Mouse (Mus musculus) megakaryocyte, embryonic 14.5 days (primary cell): Measurements from ENCODE around the gene Pde4a. TPM values are rescaled to one million over a fixed set of nuclear protein-coding genes. Genes with fewer than 3 reads are reported as not detected.

Experiments used
- H3K27me3 ChIP-seq: replicated peaks from 2 replicates; pipeline ENCODE3; 2012; ENCODE audit warnings: inconsistent platforms
- H3K36me3 ChIP-seq: replicated peaks from 2 replicates; pipeline ENCODE3; 2012; ENCODE audit warnings: low read length, inconsistent platforms, mixed read lengths
- H3K4me1 ChIP-seq: 2 replicates; pipeline ENCODE4 v1.6.1; 2012; ENCODE audit warnings: inconsistent platforms
- H3K4me3 ChIP-seq: replicated peaks from 2 replicates; pipeline ENCODE3; 2012; ENCODE audit warnings: moderate library complexity, mild to moderate bottlenecking, inconsistent platforms
- H3K9me3 ChIP-seq: 2 replicates; pipeline ENCODE4 v1.6.1; 2012; ENCODE audit warnings: inconsistent platforms
- FLI1 ChIP-seq: IDR thresholded peaks from 2 replicates; pipeline ENCODE4 v1.6.1; 2012; ENCODE audit warnings: low read length, inconsistent platforms, mixed read lengths
- GATA1 ChIP-seq: IDR thresholded peaks from 3 replicates; pipeline ENCODE4 v1.6.1; 2012; ENCODE audit warnings: mixed read lengths, low read length, inconsistent platforms, borderline replicate concordance
- polyA plus RNA-seq: library from polyadenylated mRNA; stranded (reverse); fragments of >175 nt; gene quantifications from 2 replicates; pipeline ENCODE4 v1.2.3, GENCODE M21; 2012; ENCODE audit warnings: low replicate concordance; ENCODE audit not compliant: insufficient read depth

Gene Pde4a
- polyA plus RNA-seq, 1 experiment: 8.2 TPM

DNA sequence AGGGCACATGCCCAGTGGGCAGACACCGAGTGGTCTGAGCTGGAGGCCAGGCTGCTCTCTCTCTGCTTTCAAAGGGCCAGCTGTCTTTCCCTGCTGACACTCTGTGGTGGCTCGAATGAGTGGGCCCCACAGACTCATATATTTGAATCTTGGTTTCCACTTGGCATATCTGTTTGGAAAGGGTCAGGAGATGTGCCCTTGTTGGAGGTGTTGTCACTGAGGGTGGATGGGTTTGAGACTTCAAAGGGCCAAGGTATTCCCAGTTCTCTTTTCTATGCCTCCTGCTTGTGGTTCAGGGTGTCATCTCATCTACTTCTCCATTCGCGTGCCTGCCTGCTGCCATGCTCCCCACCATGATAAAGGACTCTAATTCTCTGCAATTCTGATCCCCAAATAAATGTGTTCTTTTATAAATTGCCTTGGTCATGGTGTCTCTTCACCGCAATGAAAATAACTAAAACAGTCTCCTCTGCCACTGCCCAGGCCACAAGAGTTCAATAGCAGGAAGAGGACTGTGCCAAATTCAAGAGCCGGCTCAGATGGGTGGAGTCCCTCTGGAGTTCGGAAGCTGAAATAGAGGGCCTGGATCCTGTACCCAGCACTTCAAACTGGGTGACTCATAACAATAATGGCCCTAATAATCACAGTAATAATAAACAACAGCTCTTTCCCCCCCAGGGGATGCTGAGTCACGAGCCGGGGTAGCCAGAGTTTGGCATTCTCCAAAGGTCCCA lies 30.8 kb upstream of the Pde4a start:
- Histone ChIP-seq H3K4me3 (peak overlapping the region; percentile 23), H3K27me3 (no peaks in the 10 kb centered on the region), H3K36me3 (peaks cover 34% of the 10 kb centered on the region), H3K9me3 (no peaks in the 10 kb centered on the region), H3K4me1 (peaks cover 96% of the 10 kb centered on the region)
- TF ChIP-seq FLI1 (no peak), GATA1 (no peak)

DNA sequence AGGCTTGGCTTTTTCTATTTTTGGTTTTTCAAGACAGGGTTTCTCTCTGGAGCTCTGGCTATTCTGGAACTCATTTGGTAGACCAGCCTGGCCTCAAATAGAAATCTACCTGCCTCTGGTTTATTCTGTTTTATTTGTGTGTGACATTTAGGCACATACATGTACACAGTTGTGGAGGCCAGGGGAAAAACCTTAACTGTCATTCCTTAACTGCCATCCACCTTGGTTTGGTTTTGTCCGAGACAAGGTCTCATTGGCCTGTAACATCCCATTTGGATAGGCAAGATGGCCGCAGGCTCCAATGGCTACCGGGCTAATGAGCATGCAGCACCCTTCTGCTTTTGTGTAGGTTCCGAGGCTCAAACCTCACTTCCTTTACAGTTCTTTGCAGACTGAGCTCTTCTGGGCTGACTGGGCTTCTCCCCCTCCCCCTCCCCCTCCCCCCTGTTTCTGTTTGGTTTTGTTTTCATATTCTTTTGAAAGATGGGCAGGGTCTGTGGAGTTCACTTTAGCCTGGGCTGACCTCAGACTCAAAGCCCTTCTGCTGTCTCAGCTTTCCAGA lies 30.1 kb upstream of the Pde4a start:
- H3K27me3 ChIP-seq: no peaks in the 10 kb centered on the region
- peaks cover 94% of the 10 kb centered on the region for H3K4me1 ChIP-seq
- peak overlapping the region; percentile 60 for H3K4me3 ChIP-seq
- no peaks in the 10 kb centered on the region for H3K9me3 ChIP-seq
- H3K36me3 ChIP-seq: peaks cover 36% of the 10 kb centered on the region
- no peak for TF ChIP-seq FLI1

DNA sequence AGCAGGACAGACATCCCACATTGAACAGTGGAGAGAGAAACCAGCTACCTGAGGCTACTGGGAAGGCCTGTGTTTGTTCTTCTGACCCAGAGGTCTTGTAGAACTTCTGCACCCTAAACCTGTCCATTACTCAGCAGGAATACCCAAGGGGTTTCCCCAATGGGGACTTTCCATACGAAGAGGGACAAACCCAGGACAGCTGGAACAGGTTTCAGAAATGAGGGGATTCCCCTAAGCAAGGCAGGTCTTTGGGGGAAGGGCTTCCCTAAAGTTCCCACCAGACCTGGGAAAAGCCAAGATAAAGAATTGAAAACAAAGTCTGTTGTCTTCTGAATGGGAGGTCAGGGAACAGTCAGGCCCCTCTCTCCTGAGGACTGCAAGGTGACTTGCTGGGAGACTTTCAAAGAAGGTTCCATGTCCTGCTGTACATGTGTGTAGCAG lies 29.6 kb upstream of the Pde4a start:
- H3K36me3 ChIP-seq: peaks cover 41% of the 10 kb centered on the region
- TF ChIP-seq GATA1: no peak
- TF ChIP-seq FLI1: no peak
- H3K9me3 ChIP-seq: no peaks in the 10 kb centered on the region
- H3K4me1 ChIP-seq: peaks cover 88% of the 10 kb centered on the region
- no peaks in the 10 kb centered on the region for H3K27me3 ChIP-seq
- H3K4me3 ChIP-seq: peak overlapping the region; percentile 82

DNA sequence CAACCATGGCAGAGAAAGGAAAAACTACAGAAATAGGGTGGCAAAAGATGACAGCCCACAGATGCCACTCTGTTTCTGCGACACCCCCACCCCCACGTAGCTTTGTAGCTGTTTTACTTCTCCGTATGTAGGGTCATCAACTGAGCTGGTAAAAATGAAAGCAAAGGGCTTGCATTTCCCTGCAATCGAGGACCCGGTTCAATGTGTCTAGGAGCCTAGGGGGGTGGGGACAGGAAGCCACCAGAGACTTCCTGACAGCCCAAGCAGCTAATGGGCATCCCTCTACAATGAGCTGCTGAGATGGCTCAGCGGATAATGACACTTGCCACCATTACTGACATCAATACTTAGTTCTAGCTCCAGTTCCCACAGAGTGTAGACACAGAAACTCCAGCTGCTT lies 29.1 kb upstream of the Pde4a start:
- peaks cover 46% of the 10 kb centered on the region for H3K36me3 ChIP-seq
- TF ChIP-seq GATA1 (no peak), FLI1 (no peak)
- no peaks in the 10 kb centered on the region for H3K9me3 ChIP-seq
- H3K27me3 ChIP-seq: no peaks in the 10 kb centered on the region
- H3K4me1 ChIP-seq: peaks cover 84% of the 10 kb centered on the region
- H3K4me3 ChIP-seq: peak overlapping the region; percentile 82

DNA sequence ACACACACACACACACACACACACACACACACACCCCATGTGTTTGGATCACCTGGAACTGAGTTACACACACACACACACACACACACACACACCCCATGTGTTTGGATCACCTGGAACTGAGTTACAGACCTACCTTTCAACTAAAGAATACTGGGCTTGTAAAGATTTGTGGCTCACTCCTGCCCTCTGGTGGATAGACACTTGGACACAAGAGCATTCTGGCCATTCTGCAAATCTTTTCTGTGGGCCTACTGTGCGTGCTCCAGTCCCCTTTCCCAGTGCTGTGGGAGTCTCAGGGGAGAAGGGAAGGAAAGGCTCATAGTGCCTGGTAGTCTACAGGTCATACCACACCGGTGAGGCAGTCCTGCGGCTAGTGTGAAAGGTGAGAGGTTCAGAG lies 28.3 kb upstream of the Pde4a start:
- peaks cover 78% of the 10 kb centered on the region for H3K4me1 ChIP-seq
- H3K36me3 ChIP-seq: peaks cover 54% of the 10 kb centered on the region
- TF ChIP-seq GATA1 (no peak), FLI1 (no peak)
- no peaks in the 10 kb centered on the region for H3K27me3 ChIP-seq
- no peaks in the 10 kb centered on the region for H3K9me3 ChIP-seq
- H3K4me3 ChIP-seq: no peak overlapping the region

DNA sequence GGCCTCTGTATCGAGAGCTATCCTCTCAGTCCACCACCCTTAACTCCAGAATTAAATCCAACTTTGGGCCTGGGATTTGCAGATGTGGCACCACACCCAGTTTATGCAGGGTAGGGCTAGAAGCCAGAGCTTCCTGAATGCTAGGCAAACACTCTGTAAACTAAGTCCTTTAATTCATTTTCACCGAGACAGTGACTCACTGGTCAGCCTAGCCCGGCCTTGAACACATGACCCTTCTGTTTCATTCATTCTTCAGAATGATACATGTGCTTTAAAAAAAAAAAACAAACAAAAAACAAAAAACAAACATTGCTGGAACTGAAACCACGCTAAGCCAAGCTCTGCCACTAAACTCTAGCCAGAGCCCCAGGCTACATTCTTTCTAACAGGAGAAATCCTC lies 27.1 kb upstream of the Pde4a start:
- peaks cover 66% of the 10 kb centered on the region for H3K4me1 ChIP-seq
- H3K27me3 ChIP-seq: no peaks in the 10 kb centered on the region
- peaks cover 66% of the 10 kb centered on the region for H3K36me3 ChIP-seq
- H3K4me3 ChIP-seq: no peak overlapping the region
- TF ChIP-seq FLI1 (no peak), GATA1 (no peak)
- no peaks in the 10 kb centered on the region for H3K9me3 ChIP-seq

DNA sequence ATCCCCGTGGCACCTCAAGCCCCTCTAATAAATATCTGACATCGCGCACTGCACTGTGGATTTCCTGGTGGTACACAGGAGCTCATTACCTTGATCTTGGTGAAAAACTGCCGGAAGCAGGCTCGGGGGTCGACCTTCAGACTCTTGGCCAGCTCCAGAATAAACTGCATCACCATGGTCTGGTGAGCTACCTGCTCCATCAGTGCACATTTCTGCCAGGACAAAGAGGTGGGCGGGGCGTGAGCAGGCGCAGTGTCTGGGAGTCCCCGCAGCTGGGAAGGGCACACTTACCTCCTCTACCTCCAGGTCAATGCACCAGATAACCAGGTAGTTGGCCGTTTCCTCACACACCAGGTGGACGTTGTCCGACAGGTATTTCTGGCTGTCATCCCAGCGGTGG lies 23.6 kb upstream of the Pde4a start:
- Histone ChIP-seq H3K36me3 (peaks cover 96% of the 10 kb centered on the region), H3K4me1 (peaks cover 59% of the 10 kb centered on the region), H3K27me3 (no peaks in the 10 kb centered on the region), H3K4me3 (no peak overlapping the region), H3K9me3 (no peaks in the 10 kb centered on the region)
- TF ChIP-seq GATA1 (no peak), FLI1 (no peak)

DNA sequence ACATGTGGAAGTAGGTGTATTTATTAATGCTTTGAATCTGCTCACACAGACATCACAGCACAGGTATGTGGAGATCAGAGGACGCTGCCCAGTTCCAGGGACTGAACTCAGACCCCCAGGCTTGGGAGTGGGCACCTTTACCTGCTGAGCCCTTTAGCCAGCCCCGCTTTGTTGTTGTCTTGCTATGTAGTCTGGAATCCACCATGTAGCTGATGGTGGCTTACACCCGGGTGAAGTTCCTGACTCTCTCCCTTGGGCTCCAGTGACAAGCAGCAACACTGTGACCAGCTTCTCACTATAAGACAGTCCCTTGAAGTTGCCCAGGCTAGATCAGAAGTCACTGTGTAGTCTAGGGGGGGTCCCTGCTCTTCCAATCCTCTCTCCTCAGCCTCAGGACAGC lies 21.2 kb upstream of the Pde4a start:
- Histone ChIP-seq H3K4me1 (peaks cover 59% of the 10 kb centered on the region), H3K4me3 (no peak overlapping the region), H3K9me3 (no peaks in the 10 kb centered on the region), H3K36me3 (peaks cover 90% of the 10 kb centered on the region), H3K27me3 (no peaks in the 10 kb centered on the region)
- TF ChIP-seq GATA1 (no peak), FLI1 (no peak)

DNA sequence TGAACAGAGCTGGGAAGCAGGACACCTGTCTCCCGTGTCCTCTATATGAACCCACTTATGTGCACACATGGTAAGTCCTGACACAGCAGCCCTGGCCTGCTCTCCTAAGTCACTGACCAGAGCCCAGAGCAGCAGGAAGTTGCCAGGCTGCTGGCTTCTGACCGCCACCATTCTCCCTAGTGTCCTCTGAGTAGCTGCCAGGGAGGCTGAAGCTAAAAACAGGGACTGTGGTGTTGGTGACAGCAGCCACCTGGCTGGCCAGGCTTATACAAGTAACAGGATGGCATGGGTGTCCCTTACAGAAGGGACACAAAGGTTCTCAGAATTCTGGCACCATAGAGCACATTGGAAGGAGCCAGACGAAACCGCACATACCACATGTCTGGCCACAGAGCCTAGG lies 20.1 kb upstream of the Pde4a start:
- peaks cover 55% of the 10 kb centered on the region for H3K4me1 ChIP-seq
- H3K36me3 ChIP-seq: peaks cover 79% of the 10 kb centered on the region
- TF ChIP-seq FLI1 (no peak), GATA1 (no peak)
- H3K4me3 ChIP-seq: peak overlapping the region; percentile 17
- no peaks in the 10 kb centered on the region for H3K27me3 ChIP-seq
- H3K9me3 ChIP-seq: no peaks in the 10 kb centered on the region

DNA sequence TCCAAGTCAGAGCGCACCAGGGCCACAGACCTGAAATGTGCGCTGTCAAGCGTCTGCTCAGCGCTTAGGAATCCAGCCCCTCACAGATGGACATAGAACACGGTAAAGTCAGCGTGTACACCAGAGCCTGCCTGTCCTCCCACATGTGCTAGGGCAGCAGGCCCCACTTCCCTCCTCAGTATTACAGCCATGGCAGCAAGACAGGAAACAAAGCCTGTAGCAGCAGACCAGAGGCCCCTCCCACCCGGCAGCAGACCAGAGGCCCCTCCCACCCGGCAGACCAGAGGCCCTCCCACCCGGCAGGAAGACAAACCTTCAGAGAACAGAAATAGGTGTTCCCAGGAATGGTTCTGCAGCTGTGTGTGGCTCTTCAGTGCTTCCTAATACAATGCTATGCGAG lies 18.8 kb upstream of the Pde4a start:
- H3K4me1 ChIP-seq: peaks cover 55% of the 10 kb centered on the region
- TF ChIP-seq FLI1: no peak
- no peak for TF ChIP-seq GATA1
- H3K4me3 ChIP-seq: peak overlapping the region; percentile 84
- H3K36me3 ChIP-seq: peaks cover 66% of the 10 kb centered on the region
- no peaks in the 10 kb centered on the region for H3K9me3 ChIP-seq
- no peaks in the 10 kb centered on the region for H3K27me3 ChIP-seq
